Mouse (Mus musculus): ENCODE results near the gene Alox5ap. TPM values are rescaled to one million over a fixed set of nuclear protein-coding genes. Genes with fewer than 3 reads are reported as not detected.

Gene Alox5ap
- polyA plus RNA-seq, 1 experiment = 8.2 TPM

DNA sequence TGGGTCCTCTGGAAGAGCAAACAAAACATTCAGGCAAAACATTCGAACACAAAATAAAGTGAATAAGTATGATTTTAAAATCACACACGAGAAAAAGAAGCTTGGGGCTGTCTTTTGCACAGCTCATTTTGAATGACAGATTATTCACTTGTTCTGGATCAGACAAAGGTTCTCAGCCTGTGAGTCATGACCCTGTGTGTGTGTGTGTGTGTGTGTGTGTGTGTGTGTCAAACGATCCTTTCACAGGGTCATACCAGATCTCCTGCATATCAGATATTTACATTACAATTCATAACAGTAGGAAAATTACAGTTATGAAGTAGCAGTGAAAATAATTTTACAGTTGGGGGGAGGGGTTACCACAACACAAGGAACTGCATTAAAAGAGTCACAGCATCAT lies 12.3 kb upstream of the Alox5ap start:
- no peaks in the 10 kb centered on the region for H3K79me2 ChIP-seq (ENCODE audit: control insufficient read depth, insufficient read depth)
- H3K27me3 ChIP-seq (ENCODE audit: control insufficient read depth, insufficient read depth, insufficient read length) = no peaks in the 10 kb centered on the region
- no peaks in the 10 kb centered on the region for H3K79me3 ChIP-seq (ENCODE audit: low read depth)
- TF ChIP-seq MYOD1 (IDR thresholded peaks at IDR 0.05; ENCODE audit: control insufficient read depth, insufficient read length, low read depth) (no peak), CTCF (IDR thresholded peaks at IDR 0.05; ENCODE audit: control insufficient read depth, insufficient read depth, insufficient read length) (no peak), USF1 (IDR thresholded peaks at IDR 0.05; ENCODE audit: low read depth) (no peak), MYOG (IDR thresholded peaks at IDR 0.05; ENCODE audit: control insufficient read depth, extremely low read depth, insufficient read length) (no peak)
- H3ac ChIP-seq (ENCODE audit: control insufficient read depth, insufficient read length, low read depth) = no peak overlapping the region
- H3K4me3 ChIP-seq (ENCODE audit: insufficient read depth, poor library complexity, severe bottlenecking) = no peak overlapping the region
- no peaks in the 10 kb centered on the region for H3K36me3 ChIP-seq (ENCODE audit: control insufficient read depth, insufficient read depth)

DNA sequence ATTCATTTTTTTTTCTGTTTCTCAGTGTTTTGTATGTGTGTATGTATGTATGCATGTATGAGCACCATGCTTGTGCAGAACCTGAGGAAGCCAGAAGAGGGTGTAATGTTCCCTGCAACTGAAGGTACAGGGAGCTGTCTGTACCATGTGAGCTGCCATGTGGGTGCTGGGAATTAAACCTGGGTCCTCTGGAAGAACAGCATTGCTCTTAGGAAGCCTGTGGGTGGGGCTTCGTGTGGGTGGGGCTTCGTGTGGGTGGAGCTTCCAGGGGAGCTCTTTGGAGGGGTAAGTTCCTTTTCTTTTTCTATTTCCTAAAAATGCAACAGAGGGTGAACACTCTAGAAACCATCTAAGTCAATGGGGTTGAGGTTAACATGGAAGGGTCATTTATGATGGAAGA lies 11.1 kb upstream of the Alox5ap start:
- TF ChIP-seq CEBPB (IDR thresholded peaks at IDR 0.05; ENCODE audit: low read depth) (no peak), FOSL1 (IDR thresholded peaks at IDR 0.05; ENCODE audit: insufficient read depth, low read length, poor library complexity, severe bottlenecking) (no peak), MAX (IDR thresholded peaks at IDR 0.05) (no peak), USF1 (IDR thresholded peaks at IDR 0.05; ENCODE audit: low read depth) (no peak), MYOG (IDR thresholded peaks at IDR 0.05; ENCODE audit: control insufficient read depth, extremely low read depth, insufficient read length) (no peak), CTCF (IDR thresholded peaks at IDR 0.05; ENCODE audit: control insufficient read depth, insufficient read depth, insufficient read length) (no peak), MYOD1 (IDR thresholded peaks at IDR 0.05; ENCODE audit: control insufficient read depth, insufficient read length, low read depth) (no peak)
- Histone ChIP-seq H3K79me3 (ENCODE audit: low read depth) (no peaks in the 10 kb centered on the region), H3K36me3 (ENCODE audit: control insufficient read depth, insufficient read depth) (no peaks in the 10 kb centered on the region), H3K4me3 (ENCODE audit: insufficient read depth, poor library complexity, severe bottlenecking) (no peak overlapping the region), H3K27me3 (ENCODE audit: control insufficient read depth, insufficient read depth, insufficient read length) (no peaks in the 10 kb centered on the region), H3K79me2 (ENCODE audit: control insufficient read depth, insufficient read depth) (no peaks in the 10 kb centered on the region), H3ac (ENCODE audit: control insufficient read depth, insufficient read length, low read depth) (no peak overlapping the region)

DNA sequence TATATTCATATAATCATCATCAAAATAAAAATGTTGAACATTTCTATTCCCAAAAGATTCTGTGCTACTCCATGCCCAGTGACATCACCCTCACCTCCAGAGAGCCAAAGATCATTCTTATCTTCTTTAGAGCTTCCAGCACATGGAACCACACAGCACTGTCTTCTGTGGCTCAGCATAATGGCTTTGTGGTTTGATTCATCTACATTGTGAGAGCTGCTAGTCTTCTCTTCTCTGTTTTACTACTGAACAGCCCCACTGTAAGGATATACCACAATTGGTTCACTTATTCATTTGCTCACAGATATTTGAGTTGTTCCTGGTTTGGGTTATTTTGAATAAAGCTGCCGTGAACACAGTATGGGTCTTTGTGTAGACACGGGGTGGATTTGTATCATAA lies 9.0 kb upstream of the Alox5ap start:
- no peak overlapping the region for H3ac ChIP-seq (ENCODE audit: control insufficient read depth, insufficient read length, low read depth)
- no peak overlapping the region for H3K4me3 ChIP-seq (ENCODE audit: insufficient read depth, poor library complexity, severe bottlenecking)
- H3K79me3 ChIP-seq (ENCODE audit: low read depth) = no peaks in the 10 kb centered on the region
- no peaks in the 10 kb centered on the region for H3K27me3 ChIP-seq (ENCODE audit: control insufficient read depth, insufficient read depth, insufficient read length)
- TF ChIP-seq CEBPB (IDR thresholded peaks at IDR 0.05; ENCODE audit: low read depth) = no peak
- no peak for TF ChIP-seq MAX (IDR thresholded peaks at IDR 0.05)
- TF ChIP-seq FOSL1 (IDR thresholded peaks at IDR 0.05; ENCODE audit: insufficient read depth, low read length, poor library complexity, severe bottlenecking) = no peak
- no peak for TF ChIP-seq MYOD1 (IDR thresholded peaks at IDR 0.05; ENCODE audit: control insufficient read depth, insufficient read length, low read depth)
- no peak for TF ChIP-seq USF1 (IDR thresholded peaks at IDR 0.05; ENCODE audit: low read depth)
- TF ChIP-seq CTCF (IDR thresholded peaks at IDR 0.05; ENCODE audit: control insufficient read depth, insufficient read depth, insufficient read length) = no peak
- H3K36me3 ChIP-seq (ENCODE audit: control insufficient read depth, insufficient read depth) = no peaks in the 10 kb centered on the region
- H3K79me2 ChIP-seq (ENCODE audit: control insufficient read depth, insufficient read depth) = no peaks in the 10 kb centered on the region

- no peaks in the 10 kb centered on the region for H3K27me3 ChIP-seq (ENCODE audit: control insufficient read depth, insufficient read depth, insufficient read length)
- H3K79me3 ChIP-seq (ENCODE audit: low read depth) = no peaks in the 10 kb centered on the region
- H3K36me3 ChIP-seq (ENCODE audit: control insufficient read depth, insufficient read depth) = no peaks in the 10 kb centered on the region
- H3ac ChIP-seq (ENCODE audit: control insufficient read depth, insufficient read length, low read depth) = no peak overlapping the region
- no peak for TF ChIP-seq MYOG (IDR thresholded peaks at IDR 0.05; ENCODE audit: control insufficient read depth, extremely low read depth, insufficient read length)
- TF ChIP-seq USF1 (IDR thresholded peaks at IDR 0.05; ENCODE audit: low read depth) = no peak
- no peak for TF ChIP-seq MAX (IDR thresholded peaks at IDR 0.05)
- no peak for TF ChIP-seq CEBPB (IDR thresholded peaks at IDR 0.05; ENCODE audit: low read depth)
- no peak for TF ChIP-seq MYOD1 (IDR thresholded peaks at IDR 0.05; ENCODE audit: control insufficient read depth, insufficient read length, low read depth)
- no peak overlapping the region for H3K4me3 ChIP-seq (ENCODE audit: insufficient read depth, poor library complexity, severe bottlenecking)
- H3K79me2 ChIP-seq (ENCODE audit: control insufficient read depth, insufficient read depth) = no peaks in the 10 kb centered on the region
These were observed 6.9 kb upstream of the Alox5ap start for GRCm38 (mm10) chr5:149257518-149258281.

DNA sequence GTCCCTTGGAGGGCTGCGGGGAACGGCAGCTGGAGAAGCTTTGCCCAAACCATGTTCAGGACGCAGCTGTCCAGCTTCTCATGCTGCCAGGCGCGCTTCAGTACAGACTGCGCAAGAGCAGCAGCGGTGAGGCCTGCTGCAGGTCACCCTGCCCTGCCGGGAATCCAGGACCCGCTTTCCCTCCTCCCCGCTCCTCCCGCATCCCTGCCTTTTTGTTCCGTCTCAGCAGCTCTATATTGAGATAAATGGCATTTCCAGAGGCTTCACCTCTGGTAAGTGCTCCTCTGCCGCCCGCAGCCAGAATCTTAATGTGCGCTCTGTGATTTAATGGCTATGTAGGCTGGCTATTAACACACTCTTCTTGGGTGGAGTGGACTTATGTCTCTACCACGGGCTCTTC lies 5.5 kb upstream of the Alox5ap start:
- Histone ChIP-seq H3K79me3 (ENCODE audit: low read depth) (no peaks in the 10 kb centered on the region), H3K79me2 (ENCODE audit: control insufficient read depth, insufficient read depth) (no peaks in the 10 kb centered on the region), H3K4me3 (ENCODE audit: insufficient read depth, poor library complexity, severe bottlenecking) (no peak overlapping the region), H3K27me3 (ENCODE audit: control insufficient read depth, insufficient read depth, insufficient read length) (no peaks in the 10 kb centered on the region), H3K36me3 (ENCODE audit: control insufficient read depth, insufficient read depth) (no peaks in the 10 kb centered on the region), H3ac (ENCODE audit: control insufficient read depth, insufficient read length, low read depth) (no peak overlapping the region)
- no peak for TF ChIP-seq USF1 (IDR thresholded peaks at IDR 0.05; ENCODE audit: low read depth)
- TF ChIP-seq CTCF (IDR thresholded peaks at IDR 0.05; ENCODE audit: control insufficient read depth, insufficient read depth, insufficient read length) = no peak
- no peak for TF ChIP-seq MYOD1 (IDR thresholded peaks at IDR 0.05; ENCODE audit: control insufficient read depth, insufficient read length, low read depth)

- TF ChIP-seq MYOG (IDR thresholded peaks at IDR 0.05; ENCODE audit: control insufficient read depth, extremely low read depth, insufficient read length) (no peak), CEBPB (IDR thresholded peaks at IDR 0.05; ENCODE audit: low read depth) (no peak), MYOD1 (IDR thresholded peaks at IDR 0.05; ENCODE audit: control insufficient read depth, insufficient read length, low read depth) (no peak), MAX (IDR thresholded peaks at IDR 0.05) (no peak), FOSL1 (IDR thresholded peaks at IDR 0.05; ENCODE audit: insufficient read depth, low read length, poor library complexity, severe bottlenecking) (no peak), USF1 (IDR thresholded peaks at IDR 0.05; ENCODE audit: low read depth) (no peak)
- Histone ChIP-seq H3K79me3 (ENCODE audit: low read depth) (no peaks in the 10 kb centered on the region), H3K36me3 (ENCODE audit: control insufficient read depth, insufficient read depth) (no peaks in the 10 kb centered on the region), H3K27me3 (ENCODE audit: control insufficient read depth, insufficient read depth, insufficient read length) (no peaks in the 10 kb centered on the region), H3ac (ENCODE audit: control insufficient read depth, insufficient read length, low read depth) (no peak overlapping the region), H3K79me2 (ENCODE audit: control insufficient read depth, insufficient read depth) (no peaks in the 10 kb centered on the region), H3K4me3 (ENCODE audit: insufficient read depth, poor library complexity, severe bottlenecking) (no peak overlapping the region)
These were observed 3.1 kb upstream of the Alox5ap start for GRCm38 (mm10) chr5:149261449-149261848.
